Mouse (Mus musculus) brain, adult 2 months (tissue): ENCODE data around the gene Dpm3.

Experiments used
- DNase-seq: peaks from one replicate; pipeline ENCODE4 v3.0.0; 2011; ENCODE audit warnings: low read depth, low spot score

The Dpm3 gene

DNA sequence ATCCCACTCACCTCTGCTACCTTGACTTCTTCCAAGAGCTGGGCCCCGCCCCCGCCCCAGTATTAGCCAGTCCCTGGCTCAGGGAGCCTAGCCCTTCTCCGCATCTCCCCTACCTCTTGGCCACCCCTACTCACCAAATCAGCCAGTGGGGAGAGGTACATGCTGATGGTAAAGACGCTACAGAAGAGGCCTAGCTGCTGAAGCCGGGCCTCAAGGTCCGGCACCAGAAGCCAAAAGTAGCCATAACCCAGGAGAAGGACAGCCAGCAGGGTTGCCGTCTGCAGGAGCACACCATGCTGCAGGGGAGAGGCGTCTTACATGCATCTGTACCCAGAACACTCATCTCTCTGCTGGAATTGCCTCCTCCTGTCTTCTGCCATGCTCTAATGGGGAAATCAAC, 9.8 kb downstream of the Dpm3 start:
- no peak for DNase-seq

DNA sequence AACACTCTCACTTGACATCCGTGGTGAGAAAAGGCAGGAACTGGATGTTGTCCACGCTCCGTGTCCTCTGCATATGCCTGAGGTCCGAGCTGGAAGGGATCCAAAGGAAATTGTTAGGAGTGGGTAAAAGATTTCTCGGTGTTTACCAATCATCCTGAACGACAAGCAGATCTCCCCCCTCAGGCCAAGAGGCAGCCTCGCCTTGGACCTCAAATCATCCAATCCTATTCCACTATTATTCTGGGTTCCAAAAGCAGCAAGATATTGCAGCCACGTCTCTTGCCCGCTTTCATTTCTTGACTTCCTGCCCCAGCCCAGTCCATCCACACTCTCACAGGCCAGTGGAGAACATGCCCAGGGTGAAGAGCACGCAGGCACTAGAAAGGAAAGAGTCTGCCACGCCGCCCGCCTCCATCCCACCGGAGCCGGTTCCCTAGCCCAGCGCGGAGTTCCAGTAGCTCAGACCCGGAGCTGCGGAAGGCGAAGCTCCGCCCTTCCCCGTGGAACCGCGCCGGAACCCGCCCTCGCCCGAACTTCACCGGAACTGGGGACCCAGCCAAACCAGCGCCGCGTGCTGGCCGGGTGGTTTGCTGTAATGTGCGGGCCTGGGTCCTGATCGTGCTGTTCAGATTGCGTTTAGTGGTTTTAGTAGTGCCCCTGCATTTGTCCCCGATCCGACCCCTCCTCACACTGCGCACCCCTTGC, 11.0 kb downstream of the Dpm3 start, which contains the start of gene Slc50a1:
Slc50a1 (minus strand) TSS at position 520 of the 705 bp plus-strand sequence.
- DNase-seq: peak; percentile 93

GRCm38 (mm10) chr3:89270891-89271290, 11.7 kb downstream of the Dpm3 start:
- DNase-seq: peak; percentile 91

GRCm38 (mm10) chr3:89271760-89272159, 12.6 kb downstream of the Dpm3 start:
- no peak for DNase-seq

GRCm38 (mm10) chr3:89276061-89276460, 16.9 kb downstream of the Dpm3 start:
- DNase-seq: no peak

DNA sequence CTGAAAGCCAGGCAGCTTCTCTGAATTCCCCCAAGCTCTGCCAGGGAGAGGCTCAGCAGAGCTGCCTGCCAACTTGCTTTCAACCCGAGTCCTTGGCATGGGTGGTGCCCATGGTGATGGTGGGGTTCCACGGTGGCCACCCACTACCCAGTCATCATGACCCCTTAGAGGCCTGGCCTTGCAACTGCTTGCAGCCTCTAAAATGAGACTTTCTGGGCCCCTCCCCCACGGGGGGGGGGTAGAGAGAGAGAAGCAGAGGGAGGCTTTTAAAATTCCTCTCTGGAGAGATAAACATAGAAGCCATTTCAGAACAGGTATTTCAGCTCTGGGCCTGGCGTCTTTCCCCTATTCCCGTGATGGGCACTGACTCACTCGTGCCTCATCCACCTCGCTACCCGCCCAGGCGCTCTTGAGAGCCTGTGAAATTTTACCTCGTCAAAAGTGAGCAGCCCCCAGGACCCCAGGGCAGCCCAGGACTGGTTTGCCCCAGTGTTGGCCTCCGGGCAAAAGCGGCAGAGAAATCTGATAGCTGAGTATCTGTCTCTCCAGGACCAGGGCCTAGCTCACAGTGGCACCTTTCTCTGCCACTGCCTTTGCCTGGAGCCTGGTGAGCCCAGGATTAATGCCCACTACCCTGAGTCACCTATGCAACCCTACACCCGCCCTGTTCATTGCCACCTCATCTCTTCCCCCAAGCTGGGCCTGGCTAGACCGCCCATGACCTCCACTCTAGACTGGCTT, 18.3 kb downstream of the Dpm3 start:
- DNase-seq: peak; percentile 50

DNA sequence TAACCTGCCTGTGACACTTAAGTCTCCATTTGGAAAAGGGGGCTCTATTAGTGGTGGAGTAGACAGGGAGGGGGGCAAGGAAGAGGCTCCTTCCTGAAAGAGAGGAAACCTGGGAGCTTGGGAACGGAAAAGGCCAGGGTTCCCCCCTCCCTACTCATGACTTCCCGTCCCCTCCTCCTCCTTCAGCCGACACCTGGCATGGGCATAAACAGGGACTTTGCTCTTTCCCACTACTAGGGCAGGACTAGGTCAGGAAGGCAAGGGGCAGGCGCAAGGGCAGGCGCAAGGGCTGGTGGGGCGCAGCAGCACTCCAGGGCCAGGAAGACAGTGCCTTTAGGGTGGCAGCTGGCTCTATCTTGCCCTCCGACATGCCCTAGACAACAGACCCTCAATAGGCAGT, 18.9 kb downstream of the Dpm3 start:
- no peak for DNase-seq

DNA sequence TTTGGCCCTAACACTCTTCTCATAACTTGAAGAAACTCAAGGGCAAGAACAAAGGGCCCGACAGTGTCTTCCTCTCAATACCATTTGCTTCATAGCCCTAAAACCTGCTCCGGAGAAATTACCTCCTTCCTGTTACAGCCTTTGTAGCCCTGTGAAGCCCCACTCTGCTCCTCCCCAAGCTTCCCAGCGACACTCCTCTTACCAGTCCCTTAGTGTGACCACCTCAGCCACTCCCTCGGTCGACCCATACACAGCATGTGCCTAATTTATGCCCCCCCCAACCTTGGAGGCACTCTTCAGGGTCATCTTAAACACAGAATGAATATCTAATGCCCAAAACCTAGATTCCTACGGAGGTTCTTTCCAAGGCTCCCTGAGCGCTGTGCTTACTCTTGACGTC, 19.5 kb downstream of the Dpm3 start:
- DNase-seq: no peak

- DNase-seq: peak; percentile 95
These were observed 20.2 kb downstream of the Dpm3 start for GRCm38 (mm10) chr3:89279153-89279890.

DNA sequence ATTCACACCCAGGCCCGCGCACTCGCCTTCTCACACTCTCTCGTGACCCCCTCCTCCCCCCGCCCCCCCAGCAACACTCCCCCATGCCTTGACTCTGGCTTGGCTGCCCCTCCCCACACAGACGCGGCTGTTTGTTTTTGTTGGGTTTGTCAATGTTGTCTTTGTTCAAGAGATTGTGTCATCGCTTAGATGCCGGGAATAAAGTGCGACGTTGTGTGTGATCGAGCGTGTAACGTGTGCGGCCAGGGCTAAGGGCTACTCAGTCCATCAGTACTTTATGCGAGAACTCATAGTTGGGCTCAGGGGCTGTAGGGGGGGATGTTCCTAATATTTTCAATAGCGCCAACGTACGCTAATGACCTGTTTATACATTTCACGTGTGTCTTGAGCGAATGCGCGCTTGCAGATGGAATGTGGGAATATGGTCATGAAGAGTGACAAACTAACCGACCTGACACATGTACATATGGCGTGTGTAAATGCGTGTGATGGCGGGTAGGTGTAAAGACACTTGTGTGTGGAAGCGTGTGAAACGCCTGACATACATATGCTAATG, 21.0 kb downstream of the Dpm3 start:
- peak; percentile 89 for DNase-seq

GRCm38 (mm10) chr3:89280606-89281511, 21.7 kb downstream of the Dpm3 start, which contains the start of gene Efna1:
TSS of gene Efna1 (minus strand) at chr3:89281142.
- DNase-seq: peak; percentile 69

GRCm38 (mm10) chr3:89281579-89282290, 22.6 kb downstream of the Dpm3 start:
- DNase-seq: peak; percentile 90

DNA sequence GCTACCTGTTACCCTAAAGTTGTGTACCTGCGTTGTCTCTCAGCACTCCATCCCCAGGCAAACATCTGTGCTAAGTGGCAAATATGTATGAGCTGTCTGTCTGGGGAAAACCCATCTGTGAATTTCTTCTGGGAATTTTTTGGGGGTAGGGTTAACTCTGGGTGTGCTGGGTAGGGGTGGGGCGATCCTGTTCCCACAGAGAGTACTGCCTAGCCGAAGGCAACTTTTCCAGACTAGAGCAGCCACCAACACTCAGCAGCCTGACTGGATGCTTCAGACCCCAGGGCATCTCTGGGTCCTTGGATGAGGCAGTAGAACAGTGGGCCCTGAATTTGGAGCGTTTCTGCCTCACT, 23.1 kb downstream of the Dpm3 start:
- DNase-seq: no peak

GRCm38 (mm10) chr3:89284261-89284660, 25.1 kb downstream of the Dpm3 start:
- DNase-seq: no peak

- DNase-seq: no peak
These were observed 26.4 kb downstream of the Dpm3 start for GRCm38 (mm10) chr3:89285526-89285925.

DNA sequence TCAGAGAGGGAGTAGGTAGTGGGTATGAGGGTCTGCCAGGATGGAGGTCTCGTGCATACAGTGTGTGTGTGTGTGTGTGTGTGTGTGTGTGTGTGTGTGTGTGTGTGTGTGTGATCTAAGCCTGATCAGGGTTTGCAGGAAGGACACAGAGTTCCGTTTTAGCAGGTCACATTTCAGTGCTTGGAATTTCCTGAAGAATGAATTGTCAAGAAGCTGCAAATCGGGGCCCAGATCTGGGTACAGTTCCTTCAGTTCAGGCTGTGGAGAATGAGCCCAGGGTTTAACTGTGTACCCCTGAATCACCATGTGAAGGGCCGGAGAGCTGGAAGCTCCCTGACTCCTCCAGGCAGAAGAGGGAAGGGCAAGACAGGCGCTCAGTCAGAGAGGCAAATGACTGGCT, 28.1 kb downstream of the Dpm3 start:
- no peak for DNase-seq

GRCm38 (mm10) chr3:89288503-89288928, 29.4 kb downstream of the Dpm3 start:
- peak; percentile 47 for DNase-seq

GRCm38 (mm10) chr3:89291874-89292273, 32.7 kb downstream of the Dpm3 start:
- no peak for DNase-seq

- DNase-seq: no peak
These were observed 33.1 kb downstream of the Dpm3 start for GRCm38 (mm10) chr3:89292303-89292702.

DNA sequence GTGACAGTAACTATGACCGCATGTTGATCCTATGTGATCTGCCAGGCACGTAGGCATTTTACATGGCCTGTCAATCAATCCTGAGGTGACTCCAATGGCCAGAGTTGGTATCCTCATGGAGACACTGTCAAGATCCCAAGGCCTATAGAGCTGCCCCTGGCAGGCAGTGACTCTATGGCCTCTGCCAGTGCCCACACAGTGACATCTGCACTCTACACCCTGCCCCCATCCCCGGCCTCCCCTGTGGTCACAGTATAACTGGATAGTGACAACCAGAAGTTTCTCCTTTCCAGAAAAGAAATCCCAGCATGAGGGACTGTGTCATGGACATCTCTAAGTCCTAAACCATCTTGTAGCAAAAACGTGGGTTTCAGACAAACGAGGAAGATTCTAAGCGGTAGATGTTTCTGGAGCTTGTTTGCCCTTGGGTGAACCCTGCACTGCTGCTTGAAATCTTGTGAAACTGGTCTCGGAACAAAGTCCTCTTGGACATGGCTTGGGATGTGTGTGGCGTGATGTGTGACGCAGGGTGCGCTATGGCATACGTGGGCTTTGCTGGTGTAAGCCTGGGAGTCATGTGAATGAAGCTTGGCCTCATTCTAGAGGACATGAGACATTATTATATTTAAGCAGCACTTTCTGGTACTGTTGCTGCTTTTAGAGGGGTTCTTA, 34.2 kb downstream of the Dpm3 start:
- DNase-seq: no peak
